Mouse (Mus musculus): Measurements from ENCODE around the gene Gm10762.

DNA sequence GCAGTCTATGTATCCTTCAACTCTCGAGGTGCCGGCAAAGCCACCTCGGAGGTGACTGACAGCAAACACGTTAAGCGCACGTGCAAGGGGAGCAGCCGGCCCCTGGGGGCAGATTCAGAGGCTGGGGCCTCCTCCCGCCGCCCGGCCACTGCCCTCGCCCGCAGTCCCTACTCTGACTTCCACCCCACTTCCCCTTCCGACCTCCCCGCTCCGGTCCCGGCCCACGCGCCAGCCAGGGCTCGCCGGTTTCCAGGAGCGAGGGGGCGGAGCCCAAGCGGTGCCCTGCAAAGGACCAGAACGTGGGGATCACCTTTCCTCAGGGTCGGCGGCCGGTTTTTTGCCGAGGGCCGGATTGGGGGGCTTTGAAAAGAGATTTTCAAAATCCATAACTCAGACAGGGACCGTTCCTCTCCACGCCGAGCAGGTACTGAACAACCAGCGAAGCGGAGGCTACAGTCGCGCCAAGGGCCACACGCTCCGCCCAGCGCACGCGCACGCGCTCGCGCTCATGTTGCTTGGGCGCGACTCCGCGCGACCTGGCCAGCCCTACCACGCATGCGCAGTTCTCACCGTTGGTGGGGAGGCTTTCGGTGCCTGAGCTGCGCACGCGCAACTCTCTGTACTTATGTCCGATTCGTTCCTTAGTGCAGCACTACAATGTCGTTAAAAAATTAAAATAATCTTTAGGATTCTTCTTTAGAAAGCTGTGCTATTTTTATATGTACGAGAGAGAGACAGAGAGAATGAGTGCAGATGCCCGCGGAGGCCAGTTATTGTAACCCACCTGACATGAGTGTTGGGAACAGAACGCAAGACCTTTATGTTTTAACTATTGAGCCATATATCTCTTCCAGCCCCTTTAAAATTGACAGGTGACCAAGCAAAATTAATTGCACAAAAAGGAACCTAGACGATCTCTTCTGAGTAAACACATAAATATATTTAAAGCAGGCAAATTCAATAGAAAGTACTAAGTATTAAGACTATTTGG is 23.7 kb downstream of the Gm10762 start, which contains the start of gene Zc3h8:
- TF ChIP-seq EP300 (IDR thresholded peaks at IDR 0.05; ENCODE audit: low read depth) (no peak), CTCF (IDR thresholded peaks at IDR 0.05; ENCODE audit: low read depth) (no peak)

Data from liver, postnatal 0 days (tissue).